Mouse (Mus musculus): ENCODE data around the gene Fam198b. TPM values are rescaled to one million over a fixed set of nuclear protein-coding genes. Genes with fewer than 3 reads are reported as not detected.

The Fam198b gene
- total and polyA plus RNA-seq, 2 experiments from 2014 or later, result 1.1 to 1.3 TPM

- Histone ChIP-seq H3K4me3 (ENCODE audit: low read depth, low read length) (no peak overlapping the region), H3K4me1 (ENCODE audit: insufficient read depth) (no peaks in the 10 kb centered on the region), H3K27me3 (ENCODE audit: insufficient read depth, low read length) (no peaks in the 10 kb centered on the region), H3K9me3 (ENCODE audit: low read length) (no peaks in the 10 kb centered on the region), H3K36me3 (ENCODE audit: insufficient read depth) (no peaks in the 10 kb centered on the region), H3K27ac (ENCODE audit: low read depth, low read length) (no peak overlapping the region), H3K4me2 (ENCODE audit: low read depth) (no peak overlapping the region), H3K9ac (no peak overlapping the region)
- TF ChIP-seq CTCF (IDR thresholded peaks at IDR 0.05; ENCODE audit: low read depth), result no peak
- WGBS, result 92% methylated on average over 5 of the region's 5 CpGs
- ATAC-seq (no peak), DNase-seq (no peak)
Observed at GRCm38 (mm10) chr3:79914012-79914411, 29.7 kb downstream of the Fam198b start.

GRCm38 (mm10) chr3:79916185-79916584 is 31.9 kb downstream of the Fam198b start:
- no peaks in the 10 kb centered on the region for H3K4me1 ChIP-seq (ENCODE audit: insufficient read depth)
- DNase-seq, result no peak
- ATAC-seq, result no peak
- H3K27ac ChIP-seq (ENCODE audit: low read depth, low read length), result no peak overlapping the region
- H3K9me3 ChIP-seq (ENCODE audit: low read length), result no peaks in the 10 kb centered on the region
- H3K36me3 ChIP-seq (ENCODE audit: insufficient read depth), result no peaks in the 10 kb centered on the region
- no peak overlapping the region for H3K4me2 ChIP-seq (ENCODE audit: low read depth)
- no peak overlapping the region for H3K9ac ChIP-seq
- no peak for TF ChIP-seq CTCF (IDR thresholded peaks at IDR 0.05; ENCODE audit: low read depth)
- H3K27me3 ChIP-seq (ENCODE audit: insufficient read depth, low read length), result no peaks in the 10 kb centered on the region
- H3K4me3 ChIP-seq (ENCODE audit: low read depth, low read length), result no peak overlapping the region
- 78% methylated on average over 5 of the region's 5 CpGs for WGBS

GRCm38 (mm10) chr3:79918761-79919160 is 34.4 kb downstream of the Fam198b start:
- Histone ChIP-seq H3K27ac (ENCODE audit: low read depth, low read length) (no peak overlapping the region), H3K27me3 (ENCODE audit: insufficient read depth, low read length) (no peaks in the 10 kb centered on the region), H3K9me3 (ENCODE audit: low read length) (no peaks in the 10 kb centered on the region), H3K36me3 (ENCODE audit: insufficient read depth) (no peaks in the 10 kb centered on the region), H3K4me3 (ENCODE audit: low read depth, low read length) (no peak overlapping the region), H3K9ac (no peak overlapping the region), H3K4me2 (ENCODE audit: low read depth) (no peak overlapping the region), H3K4me1 (ENCODE audit: insufficient read depth) (no peaks in the 10 kb centered on the region)
- DNase-seq (no peak), ATAC-seq (no peak)
- no peak for TF ChIP-seq CTCF (IDR thresholded peaks at IDR 0.05; ENCODE audit: low read depth)

GRCm38 (mm10) chr3:79925950-79926697 is 41.8 kb downstream of the Fam198b start:
- Histone ChIP-seq H3K4me3 (ENCODE audit: low read depth, low read length) (no peak overlapping the region), H3K9me3 (ENCODE audit: low read length) (no peaks in the 10 kb centered on the region), H3K36me3 (ENCODE audit: insufficient read depth) (no peaks in the 10 kb centered on the region), H3K27me3 (ENCODE audit: insufficient read depth, low read length) (no peaks in the 10 kb centered on the region), H3K4me1 (ENCODE audit: insufficient read depth) (no peaks in the 10 kb centered on the region), H3K27ac (ENCODE audit: low read depth, low read length) (no peak overlapping the region), H3K4me2 (ENCODE audit: low read depth) (no peak overlapping the region), H3K9ac (no peak overlapping the region)
- WGBS, result 69% methylated on average over 5 of the region's 5 CpGs
- TF ChIP-seq CTCF (IDR thresholded peaks at IDR 0.05; ENCODE audit: low read depth), result no peak
- ATAC-seq, result no peak
- no peak for DNase-seq

GRCm38 (mm10) chr3:79927050-79927449 is 42.7 kb downstream of the Fam198b start:
- ATAC-seq (peak; percentile 74), DNase-seq (no peak)
- WGBS, result 67% methylated on average over 4 of the region's 4 CpGs

GRCm38 (mm10) chr3:79928409-79928808 is 44.1 kb downstream of the Fam198b start:
- H3K36me3 ChIP-seq (ENCODE audit: insufficient read depth), result no peaks in the 10 kb centered on the region
- DNase-seq, result no peak

More at GRCm38 (mm10) chr3:79927050-79927449, 42.7 kb downstream of the Fam198b start:
- Histone ChIP-seq H3K4me3 (ENCODE audit: low read depth, low read length) (no peak overlapping the region), H3K4me1 (ENCODE audit: insufficient read depth) (no peaks in the 10 kb centered on the region), H3K9me3 (ENCODE audit: low read length) (no peaks in the 10 kb centered on the region), H3K36me3 (ENCODE audit: insufficient read depth) (no peaks in the 10 kb centered on the region), H3K9ac (no peak overlapping the region), H3K27me3 (ENCODE audit: insufficient read depth, low read length) (no peaks in the 10 kb centered on the region), H3K4me2 (ENCODE audit: low read depth) (no peak overlapping the region), H3K27ac (ENCODE audit: low read depth, low read length) (no peak overlapping the region)
- TF ChIP-seq CTCF (IDR thresholded peaks at IDR 0.05; ENCODE audit: low read depth), result no peak

GRCm38 (mm10) chr3:79930141-79930744 is 45.9 kb downstream of the Fam198b start:
- 27% methylated on average over 7 of the region's 7 CpGs for WGBS
- 0 out of 2 replicates have a peak overlapping the region, but pooled peaks have one; percentile 10 for H3K4me2 ChIP-seq (ENCODE audit: low read depth)
- ATAC-seq, result peak; percentile 76

More at GRCm38 (mm10) chr3:79928409-79928808, 44.1 kb downstream of the Fam198b start:
- 83% methylated on average over 5 of the region's 5 CpGs for WGBS
- ATAC-seq, result no peak
- Histone ChIP-seq H3K27ac (ENCODE audit: low read depth, low read length) (no peak overlapping the region), H3K4me2 (ENCODE audit: low read depth) (no peak overlapping the region), H3K27me3 (ENCODE audit: insufficient read depth, low read length) (no peaks in the 10 kb centered on the region), H3K9me3 (ENCODE audit: low read length) (no peaks in the 10 kb centered on the region), H3K4me1 (ENCODE audit: insufficient read depth) (no peaks in the 10 kb centered on the region), H3K4me3 (ENCODE audit: low read depth, low read length) (no peak overlapping the region), H3K9ac (no peak overlapping the region)
- no peak for TF ChIP-seq CTCF (IDR thresholded peaks at IDR 0.05; ENCODE audit: low read depth)

More at GRCm38 (mm10) chr3:79930141-79930744, 45.9 kb downstream of the Fam198b start:
- Histone ChIP-seq H3K27me3 (ENCODE audit: insufficient read depth, low read length) (no peaks in the 10 kb centered on the region), H3K36me3 (ENCODE audit: insufficient read depth) (no peaks in the 10 kb centered on the region), H3K27ac (ENCODE audit: low read depth, low read length) (peak overlapping the region; percentile 66), H3K9me3 (ENCODE audit: low read length) (no peaks in the 10 kb centered on the region), H3K4me1 (ENCODE audit: insufficient read depth) (no peaks in the 10 kb centered on the region), H3K9ac (no peak overlapping the region), H3K4me3 (ENCODE audit: low read depth, low read length) (no peak overlapping the region)
- peak; percentile 36 for DNase-seq
- TF ChIP-seq CTCF (IDR thresholded peaks at IDR 0.05; ENCODE audit: low read depth), result no peak

Measured in forebrain, postnatal 0 days (tissue).